Mouse (Mus musculus): ENCODE data around the gene Olfr263. TPM values are rescaled to one million over a fixed set of nuclear protein-coding genes. Genes with fewer than 3 reads are reported as not detected.

Olfr263 gene
- not detected for polyA plus RNA-seq (2017; shearing (Covaris generic))

GRCm38 (mm10) chr13:21129339-21129738 is at the start of gene Olfr263:
TSS of gene Olfr263 (plus strand) at chr13:21129639.

GRCm38 (mm10) chr13:21111183-21111582 is 18.3 kb upstream of the Olfr263 start, which contains the start of gene Olfr1369-ps1:
TSS of gene Olfr1369-ps1 (plus strand) at chr13:21111483.

GRCm38 (mm10) chr13:21145767-21146166 is 16.3 kb downstream of the Olfr263 start, which contains the start of gene Olfr1368:
TSS of gene Olfr1368 (minus strand) at chr13:21145867.

GRCm38 (mm10) chr13:21179367-21179723 is 49.9 kb downstream of the Olfr263 start, which contains the start of gene Trim27:
TSS of gene Trim27 (plus strand) at chr13:21179445.

Other genes with a start within 250 kb of the Olfr263 start
- gene Olfr1370, start 54.7 kb upstream of the Olfr263 start, polyA plus RNA-seq (2017; shearing (Covaris generic)) = not detected
- under 1 TPM; 0.07 TPM for gene Olfr1369-ps1, start 18.2 kb upstream of the Olfr263 start, polyA plus RNA-seq (2017; shearing (Covaris generic))
- not detected for gene Olfr1368, start 16.2 kb downstream of the Olfr263 start, polyA plus RNA-seq (2017; shearing (Covaris generic))
- 100 to 1,000 TPM; 118 to 119 TPM for gene Trim27, start 49.8 kb downstream of the Olfr263 start, polyA plus RNA-seq (2017; shearing (Covaris generic))
- gene Gpx5, start 163.1 kb downstream of the Olfr263 start, polyA plus RNA-seq (2017; shearing (Covaris generic)) = under 1 TPM; 0.29 to 0.31 TPM
- under 1 TPM in 1 of 2 experiments, not detected in 1; 0.31 TPM for gene Gpx6, start 182.5 kb downstream of the Olfr263 start, polyA plus RNA-seq (2017; shearing (Covaris generic))
- not detected for gene Olfr1367, start 217.3 kb downstream of the Olfr263 start, polyA plus RNA-seq (2017; shearing (Covaris generic))
- 10 to 100 TPM in 1 of 2 experiments, 1 to 10 TPM in 1; 8.2 to 10.4 TPM for gene Zscan12, start 233.2 kb downstream of the Olfr263 start, polyA plus RNA-seq (2017; shearing (Covaris generic))